Comparison of ENCODE assay signal across 28 mouse cellular contexts in genomic region chr2:80688261-80688660, GRCm38 (mm10).
"Had no signal": no experiment of that assay in that cellular context is flagged by ENCODE, and none has a peak within 500 bp of the region (broad histone marks: within the 10 kb centered on the region; RNA-seq: fewer than 3 reads in every experiment).

No protein-coding gene starts in this region.

- H3K36me3 ChIP-seq: heart, embryonic 13.5 days; heart, embryonic 15.5 days; hindbrain, embryonic 13.5 days; hindbrain, embryonic 15.5 days; kidney, embryonic 15.5 days; limb, embryonic 10.5 days; limb, embryonic 12.5 days; liver, embryonic 13.5 days; liver, embryonic 15.5 days had no signal

- DNase-seq: gastrocnemius, adult 2 months; gastrocnemius, postnatal 10 days; gastrocnemius, postnatal 25 days; heart, adult 2 months; heart, postnatal 14 days; heart, postnatal 36 days; kidney, adult 11 months; kidney, adult 9 months; kidney, postnatal 10 days; kidney, postnatal 25 days; kidney, postnatal 4 days; liver; liver, embryonic 13.5 days; liver, postnatal 0 days had no signal

- H3K4me3 ChIP-seq: gastrocnemius, adult 2 months; heart, adult 2 months; heart, embryonic 13.5 days; heart, embryonic 15.5 days; hindbrain, embryonic 13.5 days; hindbrain, embryonic 15.5 days; kidney, embryonic 15.5 days; layer of hippocampus, adult 2 months; left cerebral cortex, adult 2 months; limb, embryonic 10.5 days; limb, embryonic 12.5 days; liver, embryonic 13.5 days; liver, embryonic 15.5 days had no signal

- H3K27ac ChIP-seq: gastrocnemius, adult 2 months; heart, adult 2 months; heart, embryonic 13.5 days; heart, embryonic 15.5 days; hindbrain, embryonic 13.5 days; hindbrain, embryonic 15.5 days; hindbrain, postnatal 0 days; kidney, embryonic 15.5 days; layer of hippocampus, adult 2 months; left cerebral cortex, adult 2 months; limb, embryonic 10.5 days; limb, embryonic 12.5 days; liver, embryonic 13.5 days; liver, embryonic 15.5 days had no signal

- ATAC-seq: hindbrain, postnatal 0 days; intestine, embryonic 16.5 days; liver, postnatal 0 days had no signal

- H3K9me3 ChIP-seq: heart, embryonic 13.5 days; heart, embryonic 15.5 days; hindbrain, embryonic 13.5 days; hindbrain, embryonic 15.5 days; kidney, embryonic 15.5 days; limb, embryonic 10.5 days; limb, embryonic 12.5 days; liver, embryonic 13.5 days; liver, embryonic 15.5 days had no signal

- H3K4me1 ChIP-seq: heart, embryonic 13.5 days; heart, embryonic 15.5 days; hindbrain, embryonic 13.5 days; hindbrain, embryonic 15.5 days; kidney, embryonic 15.5 days; limb, embryonic 10.5 days; limb, embryonic 12.5 days; liver, embryonic 13.5 days; liver, embryonic 15.5 days had no signal

- H3K27me3 ChIP-seq: heart, embryonic 13.5 days; heart, embryonic 15.5 days; hindbrain, embryonic 13.5 days; hindbrain, embryonic 15.5 days; kidney, embryonic 15.5 days; limb, embryonic 12.5 days; liver, embryonic 13.5 days; liver, embryonic 15.5 days had no signal

- H3K4me2 ChIP-seq: heart, embryonic 11.5 days; heart, embryonic 13.5 days; heart, embryonic 15.5 days; hindbrain, embryonic 13.5 days; hindbrain, embryonic 15.5 days; kidney, embryonic 15.5 days; limb, embryonic 12.5 days; liver, embryonic 11.5 days; liver, embryonic 13.5 days; liver, embryonic 15.5 days had no signal

- H3K9ac ChIP-seq: heart, embryonic 13.5 days; heart, embryonic 15.5 days; hindbrain, embryonic 13.5 days; hindbrain, embryonic 15.5 days; kidney, embryonic 15.5 days; limb, embryonic 12.5 days; liver, embryonic 13.5 days; liver, embryonic 15.5 days; liver, postnatal 0 days had no signal
